Mouse (Mus musculus) liver, embryonic 15.5 days (tissue): Measurements from ENCODE around the gene Rgs7. TPM values are rescaled to one million over a fixed set of nuclear protein-coding genes. Genes with fewer than 3 reads are reported as not detected.

Experiments
- ATAC-seq: fragments of 200-750 bp; cut with Nextera tagmentation; 2 replicates; pipeline ENCODE4 v1.8.0; 2017; ENCODE audit warnings: moderate number of reproducible peaks, mild to moderate bottlenecking, moderate library complexity; ENCODE audit not compliant: insufficient read depth
- H3K27ac ChIP-seq: fragments of 300-500 bp; sonication (generic); replicated peaks from 2 replicates; pipeline ENCODE4 v1.5.1; 2015; ENCODE audit warnings: mild to moderate bottlenecking, inconsistent platforms
- H3K27me3 ChIP-seq: fragments of 300-500 bp; sonication (generic); 2 replicates; pipeline ENCODE4 v1.6.1; 2015; ENCODE audit warnings: mild to moderate bottlenecking, inconsistent platforms
- H3K36me3 ChIP-seq: fragments of 300-500 bp; sonication (generic); replicated peaks from 2 replicates; pipeline ENCODE4 v1.6.1; 2015; ENCODE audit warnings: moderate library complexity, mild to moderate bottlenecking, inconsistent platforms
- H3K4me1 ChIP-seq: fragments of 300-500 bp; sonication (generic); replicated peaks from 2 replicates; pipeline ENCODE4 v1.6.1; 2015; ENCODE audit warnings: inconsistent platforms
- H3K4me2 ChIP-seq: fragments of 300-500 bp; sonication (generic); 2 replicates; pipeline ENCODE4 v1.6.1; 2015; ENCODE audit warnings: moderate library complexity, mild to moderate bottlenecking, inconsistent platforms
- H3K4me3 ChIP-seq: fragments of 300-500 bp; sonication (generic); replicated peaks from 2 replicates; pipeline ENCODE4 v1.5.1; 2015; ENCODE audit warnings: mild to moderate bottlenecking, inconsistent platforms
- H3K9ac ChIP-seq: fragments of 300-500 bp; sonication (generic); 2 replicates; pipeline ENCODE4 v1.6.1; 2015; ENCODE audit warnings: moderate library complexity, mild to moderate bottlenecking, inconsistent platforms
- H3K9me3 ChIP-seq: fragments of 300-500 bp; sonication (generic); replicated peaks from 2 replicates; pipeline ENCODE4 v1.6.1; 2016; ENCODE audit warnings: inconsistent platforms
- WGBS: fragments of 180-500 bp; shearing (Covaris S2); methylation state at CpG from one replicate; pipeline ENCODE4 v1.1.7; 2015; ENCODE audit warnings: mixed read lengths; ENCODE audit not compliant: insufficient replicate concordance; 5-methylcytosine and 5-hydroxymethylcytosine counted together
- polyA plus RNA-seq: library from polyadenylated mRNA; unstranded; fragments of >200 nt; fragmentation: Nextera tagmentation; extraction: Ambion mirVana; gene quantifications from 2 replicates; pipeline ENCODE4 v1.2.1, GENCODE M21; 2015

Rgs7 gene
- polyA plus RNA-seq, 1 experiment from 2014 or later: not detected

DNA sequence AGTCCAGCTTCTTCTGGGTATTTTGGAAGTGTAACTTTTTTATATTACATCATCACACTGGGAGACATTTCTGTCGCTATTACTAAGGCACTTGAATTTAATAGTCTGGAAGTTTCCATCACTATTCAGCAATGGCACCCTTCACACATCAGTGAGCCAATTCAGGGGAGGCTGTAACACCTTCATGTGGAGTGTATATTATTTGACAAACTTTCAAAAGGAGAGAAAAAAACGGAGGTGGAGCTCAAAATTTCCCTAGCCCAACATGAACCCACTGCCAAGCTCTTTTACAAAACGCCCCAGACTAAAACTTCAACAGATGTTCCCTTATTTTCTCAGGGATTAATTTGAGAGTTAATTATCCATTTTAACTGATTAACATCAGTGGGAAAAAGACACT is 191.9 kb downstream of the Rgs7 start:
- no peaks in the 10 kb centered on the region for H3K9me3 ChIP-seq
- ATAC-seq: no peak
- no peak overlapping the region for H3K9ac ChIP-seq
- H3K4me3 ChIP-seq: no peak overlapping the region
- H3K4me1 ChIP-seq: no peaks in the 10 kb centered on the region
- no peaks in the 10 kb centered on the region for H3K27me3 ChIP-seq
- H3K4me2 ChIP-seq: no peak overlapping the region
- H3K27ac ChIP-seq: no peak overlapping the region
- 43% methylated on average over 3 of the region's 3 CpGs for WGBS
- no peaks in the 10 kb centered on the region for H3K36me3 ChIP-seq

GRCm38 (mm10) chr1:175299603-175300397 is 192.5 kb downstream of the Rgs7 start:
- Histone ChIP-seq H3K9ac (no peak overlapping the region), H3K36me3 (no peaks in the 10 kb centered on the region), H3K4me3 (no peak overlapping the region), H3K27me3 (no peaks in the 10 kb centered on the region), H3K4me1 (no peaks in the 10 kb centered on the region), H3K4me2 (no peak overlapping the region), H3K9me3 (no peaks in the 10 kb centered on the region), H3K27ac (no peak overlapping the region)
- ATAC-seq: no peak
- 55% methylated on average over 2 of the region's 2 CpGs for WGBS

GRCm38 (mm10) chr1:175296906-175297305 is 195.4 kb downstream of the Rgs7 start:
- Histone ChIP-seq H3K4me3 (no peak overlapping the region), H3K4me2 (no peak overlapping the region), H3K27ac (no peak overlapping the region), H3K9ac (no peak overlapping the region), H3K9me3 (no peaks in the 10 kb centered on the region), H3K27me3 (no peaks in the 10 kb centered on the region), H3K4me1 (no peaks in the 10 kb centered on the region), H3K36me3 (no peaks in the 10 kb centered on the region)
- 74% methylated on average over 1 of the region's 1 CpGs for WGBS
- ATAC-seq: no peak

GRCm38 (mm10) chr1:175290072-175290471 is 202.2 kb downstream of the Rgs7 start:
- ATAC-seq: no peak
- H3K4me3 ChIP-seq: no peak overlapping the region
- WGBS: 74% methylated on average over 1 of the region's 1 CpGs

DNA sequence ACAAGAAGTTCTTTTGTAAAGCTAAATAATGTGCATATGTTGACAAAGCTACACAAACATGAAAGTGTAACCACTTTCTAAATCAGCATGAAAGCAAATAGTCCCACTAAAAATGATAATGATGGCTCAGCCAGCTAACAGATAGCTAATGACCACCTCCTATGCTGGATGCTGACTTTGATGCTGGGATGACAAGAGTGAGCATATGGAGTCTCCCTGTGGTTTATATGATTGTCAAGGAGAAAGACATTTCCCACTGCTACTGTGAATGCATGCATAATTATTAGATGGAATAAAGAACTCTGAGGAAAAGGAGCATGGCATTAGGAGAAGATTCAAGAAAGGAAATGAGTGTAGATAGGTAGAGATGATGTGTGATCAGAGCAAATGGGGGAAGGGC is 230.0 kb downstream of the Rgs7 start:
- Histone ChIP-seq H3K27me3 (no peaks in the 10 kb centered on the region), H3K9me3 (no peaks in the 10 kb centered on the region), H3K9ac (no peak overlapping the region), H3K4me1 (no peaks in the 10 kb centered on the region), H3K27ac (no peak overlapping the region), H3K4me2 (no peak overlapping the region), H3K36me3 (no peaks in the 10 kb centered on the region), H3K4me3 (no peak overlapping the region)
- ATAC-seq: no peak

More at GRCm38 (mm10) chr1:175290072-175290471, 202.2 kb downstream of the Rgs7 start:
- Histone ChIP-seq H3K36me3 (no peaks in the 10 kb centered on the region), H3K9ac (no peak overlapping the region), H3K4me2 (no peak overlapping the region), H3K27ac (no peak overlapping the region), H3K27me3 (no peaks in the 10 kb centered on the region), H3K9me3 (no peaks in the 10 kb centered on the region), H3K4me1 (no peaks in the 10 kb centered on the region)

DNA sequence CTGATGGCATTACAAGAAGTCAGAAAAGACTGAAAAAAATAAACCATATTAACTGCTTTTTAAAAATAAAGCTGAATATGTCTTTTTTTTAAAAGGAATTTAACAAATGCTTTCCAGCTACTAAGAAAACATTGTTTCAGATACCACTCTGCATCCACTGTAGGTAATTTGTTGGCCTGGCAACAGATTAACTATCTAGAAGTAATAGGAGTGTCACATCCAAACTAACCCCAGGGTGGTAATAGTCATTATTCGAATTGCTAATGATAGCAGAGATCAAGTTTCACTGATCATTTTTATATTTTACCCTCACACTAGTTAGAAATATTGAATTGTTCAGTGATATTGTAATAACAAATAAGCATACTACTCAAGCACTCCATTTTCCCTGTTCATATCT is 232.9 kb downstream of the Rgs7 start:
- Histone ChIP-seq H3K4me2 (no peak overlapping the region), H3K4me3 (no peak overlapping the region), H3K9ac (no peak overlapping the region), H3K9me3 (no peaks in the 10 kb centered on the region), H3K36me3 (no peaks in the 10 kb centered on the region), H3K27me3 (no peaks in the 10 kb centered on the region), H3K4me1 (no peaks in the 10 kb centered on the region), H3K27ac (no peak overlapping the region)
- 36% methylated on average over 1 of the region's 1 CpGs for WGBS
- ATAC-seq: no peak

GRCm38 (mm10) chr1:175255224-175255623 is 237.1 kb downstream of the Rgs7 start:
- Histone ChIP-seq H3K4me1 (no peaks in the 10 kb centered on the region), H3K4me3 (no peak overlapping the region), H3K9ac (no peak overlapping the region), H3K36me3 (no peaks in the 10 kb centered on the region), H3K27ac (no peak overlapping the region), H3K27me3 (no peaks in the 10 kb centered on the region), H3K4me2 (no peak overlapping the region), H3K9me3 (no peaks in the 10 kb centered on the region)
- ATAC-seq: no peak
- 49% methylated on average over 3 of the region's 3 CpGs for WGBS

- Histone ChIP-seq H3K4me3 (no peak overlapping the region), H3K4me2 (no peak overlapping the region), H3K36me3 (no peaks in the 10 kb centered on the region), H3K27ac (no peak overlapping the region), H3K9me3 (no peaks in the 10 kb centered on the region), H3K4me1 (no peaks in the 10 kb centered on the region), H3K27me3 (no peaks in the 10 kb centered on the region), H3K9ac (no peak overlapping the region)
- ATAC-seq: no peak
- 41% methylated on average over 3 of the region's 3 CpGs for WGBS
Observed at GRCm38 (mm10) chr1:175254724-175255123, 237.6 kb downstream of the Rgs7 start.

- Histone ChIP-seq H3K9me3 (no peaks in the 10 kb centered on the region), H3K4me3 (no peak overlapping the region), H3K4me2 (no peak overlapping the region), H3K9ac (no peak overlapping the region), H3K27me3 (no peaks in the 10 kb centered on the region), H3K36me3 (no peaks in the 10 kb centered on the region), H3K4me1 (no peaks in the 10 kb centered on the region), H3K27ac (no peak overlapping the region)
- 64% methylated on average over 5 of the region's 5 CpGs for WGBS
- no peak for ATAC-seq
Observed at GRCm38 (mm10) chr1:175242135-175242534, 250.2 kb downstream of the Rgs7 start.

- Histone ChIP-seq H3K27ac (no peak overlapping the region), H3K4me2 (no peak overlapping the region), H3K36me3 (no peaks in the 10 kb centered on the region), H3K9me3 (no peaks in the 10 kb centered on the region), H3K4me3 (no peak overlapping the region), H3K9ac (no peak overlapping the region), H3K4me1 (no peaks in the 10 kb centered on the region), H3K27me3 (no peaks in the 10 kb centered on the region)
- WGBS: 49% methylated on average over 2 of the region's 2 CpGs
- ATAC-seq: no peak
Observed at GRCm38 (mm10) chr1:175240137-175240536, 252.2 kb downstream of the Rgs7 start.

DNA sequence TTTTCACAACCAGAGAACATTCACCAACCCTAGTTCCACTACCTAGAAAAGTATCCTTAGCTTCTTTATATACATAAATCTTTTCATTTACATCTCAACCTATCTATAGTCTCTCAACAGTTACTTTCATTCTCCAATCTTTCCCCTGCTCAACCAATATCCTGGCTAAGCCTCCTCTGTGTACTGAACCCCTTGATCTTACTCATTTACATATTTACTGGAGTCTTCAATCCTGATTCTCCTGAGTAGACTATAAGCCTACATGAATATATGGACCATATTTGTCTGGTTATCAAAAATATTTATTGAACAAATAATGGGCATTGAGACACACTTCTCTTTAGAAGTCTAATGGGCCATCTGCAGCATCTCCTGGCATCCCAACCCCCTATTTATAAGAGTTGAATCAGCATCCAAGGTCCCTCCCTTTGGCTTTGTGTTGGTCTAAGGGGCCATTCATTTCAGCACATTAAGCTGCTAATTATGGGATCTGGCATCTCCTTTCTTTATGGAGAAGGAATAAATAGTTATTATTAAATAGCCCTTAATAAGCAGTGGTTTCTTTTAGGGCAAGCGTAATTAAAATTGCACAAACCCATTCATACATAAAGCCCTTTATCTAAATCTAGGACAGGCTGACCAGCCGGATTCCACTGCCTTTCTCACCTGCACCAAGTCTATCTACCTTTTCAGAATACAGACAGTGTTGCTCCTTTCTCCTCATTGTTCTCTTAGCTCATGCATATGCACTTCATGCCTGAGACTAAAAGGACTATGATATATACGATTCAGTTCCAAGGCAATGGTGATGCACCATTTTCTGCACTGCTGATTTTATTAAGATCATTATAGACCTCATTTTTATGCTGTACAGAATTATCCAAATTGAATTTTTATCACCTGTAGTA is 270.5 kb downstream of the Rgs7 start:
- Histone ChIP-seq H3K27ac (no peak overlapping the region), H3K4me1 (no peaks in the 10 kb centered on the region), H3K4me3 (no peak overlapping the region), H3K9ac (no peak overlapping the region), H3K4me2 (no peak overlapping the region), H3K9me3 (no peaks in the 10 kb centered on the region), H3K36me3 (no peaks in the 10 kb centered on the region), H3K27me3 (no peaks in the 10 kb centered on the region)
- 67% methylated on average over 3 of the region's 3 CpGs for WGBS
- no peak for ATAC-seq
